In genomic region chr2:6463772-6464661, GRCm38 (mm10) we compare ENCODE assay signal across 7 mouse cellular contexts.
A peak's percentile ranks its signal among the peaks of the same experiment; 100 is the strongest.
DNase-seq lines count a peak whose midpoint lies in the region; ATAC-seq and TF ChIP-seq lines count a peak whose summit lies in the region.

No protein-coding gene starts in this region.

- ATAC-seq in hindbrain, embryonic 14.5 days (ENCODE audit: low FRiP score): peak; percentile 77
- peak; percentile 80 for ATAC-seq in lung, embryonic 16.5 days (ENCODE audit: low read depth)

- no peaks in the 10 kb centered on the region for H3K27me3 ChIP-seq in hindbrain, embryonic 14.5 days (ENCODE audit: control insufficient read depth, insufficient read depth, low read length)
- no peaks in the 10 kb centered on the region for H3K27me3 ChIP-seq in lung, embryonic 16.5 days (ENCODE audit: control insufficient read depth, insufficient read depth, low read depth, low read length)
- no peaks in the 10 kb centered on the region; the same call in 1 of the 2 replicates for H3K27me3 ChIP-seq in cerebellum, adult 2 months (ENCODE audit: control insufficient read depth, insufficient read depth, low read length)

- H3K4me3 ChIP-seq in embryonic fibroblast, embryonic 13.5 days (ENCODE audit: insufficient read depth, low read length): peak overlapping the region; percentile 11
- H3K4me3 ChIP-seq in hindbrain, embryonic 14.5 days (replicated peaks; ENCODE audit: low read length): no peak overlapping the region
- 0 out of 2 replicates have a peak overlapping the region, but pooled peaks have one; percentile 0 for H3K4me3 ChIP-seq in lung, embryonic 16.5 days (ENCODE audit: low read length)
- no peak overlapping the region for H3K4me3 ChIP-seq in cerebellum, adult 2 months (replicated peaks; ENCODE audit: insufficient read depth, low read depth, low read length)

- H3K9ac ChIP-seq in hindbrain, embryonic 14.5 days: no peak overlapping the region
- no peak overlapping the region for H3K9ac ChIP-seq in lung, embryonic 16.5 days (ENCODE audit: low read length)

- H3K27ac ChIP-seq in embryonic fibroblast, embryonic 13.5 days (ENCODE audit: insufficient read depth, low read length): peak overlapping the region; percentile 54; the same call in 1 of the 2 replicates
- peak overlapping the region; percentile 73 for H3K27ac ChIP-seq in hindbrain, embryonic 14.5 days
- H3K27ac ChIP-seq in lung, embryonic 16.5 days (ENCODE audit: low read length): peak overlapping the region; percentile 56
- no peak overlapping the region for H3K27ac ChIP-seq in cerebellum, adult 2 months (ENCODE audit: insufficient read depth, low read length)

- no peaks in the 10 kb centered on the region for H3K9me3 ChIP-seq in hindbrain, embryonic 14.5 days (ENCODE audit: control insufficient read depth, low read length)
- 0 out of 2 replicates have a peak, but pooled peaks cover 5% of the 10 kb centered on the region for H3K9me3 ChIP-seq in lung, embryonic 16.5 days (ENCODE audit: control insufficient read depth, low read length)

- 0 out of 2 replicates have a peak overlapping the region, but pooled peaks have one; percentile 18 for H3K4me2 ChIP-seq in hindbrain, embryonic 14.5 days (replicated peaks)
- H3K4me2 ChIP-seq in lung, embryonic 16.5 days (ENCODE audit: low read depth, low read length): peak overlapping the region; percentile 9; the same call in 1 of the 2 replicates

- DNase-seq in NIH3T3 (ENCODE audit: low read depth): peak; percentile 87
- peak; percentile 50 for DNase-seq in hindbrain, embryonic 14.5 days (ENCODE audit: low spot score)
- no peak for DNase-seq in ovary, adult 18-20 months (ENCODE audit: low spot score)
- DNase-seq in cerebellum, adult 2 months: no peak
- no peak for DNase-seq in spleen, postnatal 14 days (ENCODE audit: low spot score in 2 of 2)

- 39% methylated on average over 10 of the region's 10 CpGs for WGBS in hindbrain, embryonic 14.5 days
- 21% methylated on average over 10 of the region's 10 CpGs for WGBS in lung, embryonic 16.5 days
- WGBS in cerebellum, adult 2 months: 36% methylated on average over 10 of the region's 10 CpGs

- no peak for TF ChIP-seq POLR2A in embryonic fibroblast, embryonic 13.5 days (IDR thresholded peaks at IDR 0.05; ENCODE audit: low read depth, low read length)
- no peak for TF ChIP-seq POLR2A in cerebellum, adult 2 months (IDR thresholded peaks at IDR 0.05; ENCODE audit: borderline replicate concordance, insufficient read depth, low read length)

- no peaks in the 10 kb centered on the region for H3K36me3 ChIP-seq in hindbrain, embryonic 14.5 days (replicated peaks; ENCODE audit: control insufficient read depth, insufficient read depth)
- no peaks in the 10 kb centered on the region for H3K36me3 ChIP-seq in lung, embryonic 16.5 days (ENCODE audit: control insufficient read depth, insufficient read depth, low read length)

- H3K4me1 ChIP-seq in embryonic fibroblast, embryonic 13.5 days (ENCODE audit: control insufficient read depth, insufficient read depth, low read length): peaks cover 2% of the 10 kb centered on the region; the same call in 1 of the 2 replicates
- peaks cover 3% of the 10 kb centered on the region; the same call in 1 of the 2 replicates for H3K4me1 ChIP-seq in hindbrain, embryonic 14.5 days (replicated peaks; ENCODE audit: control insufficient read depth, insufficient read depth, low read length)
- H3K4me1 ChIP-seq in lung, embryonic 16.5 days (replicated peaks; ENCODE audit: control insufficient read depth, insufficient read depth, low read length): peaks cover 5% of the 10 kb centered on the region; the same call in 1 of the 2 replicates
- H3K4me1 ChIP-seq in cerebellum, adult 2 months (ENCODE audit: control insufficient read depth, insufficient read depth, low read length): no peaks in the 10 kb centered on the region

- TF ChIP-seq CTCF in embryonic fibroblast, embryonic 13.5 days (IDR thresholded peaks at IDR 0.05; ENCODE audit: borderline replicate concordance, insufficient read depth, low read length): no peak
- TF ChIP-seq CTCF in cerebellum, adult 2 months (IDR thresholded peaks at IDR 0.05; ENCODE audit: borderline replicate concordance, insufficient read depth, low read depth, low read length): no peak

Comparison
In these comparisons a context has a peak if more than half of its experiments do, and no peak if none do; other contexts are left out.
1. DNase-seq: peak in NIH3T3 (single experiment) and hindbrain, embryonic 14.5 days (single experiment); none in ovary, adult 18-20 months (single experiment), cerebellum, adult 2 months (0 of 2) and spleen, postnatal 14 days (0 of 2).
2. H3K4me3 ChIP-seq: peak in embryonic fibroblast, embryonic 13.5 days (single experiment) and lung, embryonic 16.5 days (single experiment); none in hindbrain, embryonic 14.5 days (single experiment) and cerebellum, adult 2 months (single experiment).